Mouse (Mus musculus) thymus, adult 2 months (tissue): Measurements from ENCODE around the gene Tnnt2.

Experiments used
- CTCF ChIP-seq: fragments of 200-500 bp; IDR thresholded peaks from 2 replicates; pipeline ENCODE4 v1.5.1; 2012; ENCODE audit warnings: mild to moderate bottlenecking, control low read depth, low read length, moderate library complexity, borderline replicate concordance; ENCODE audit not compliant: control insufficient read depth, poor library complexity, insufficient read depth; ENCODE audit errors: extremely low read depth
- POLR2A ChIP-seq: fragments of 200-500 bp; IDR thresholded peaks from 2 replicates; pipeline ENCODE4 v1.6.1; 2012; ENCODE audit warnings: mild to moderate bottlenecking, low read length, control low read depth, moderate library complexity; ENCODE audit not compliant: control insufficient read depth, poor library complexity, insufficient read depth; ENCODE audit errors: extremely low read depth

DNA sequence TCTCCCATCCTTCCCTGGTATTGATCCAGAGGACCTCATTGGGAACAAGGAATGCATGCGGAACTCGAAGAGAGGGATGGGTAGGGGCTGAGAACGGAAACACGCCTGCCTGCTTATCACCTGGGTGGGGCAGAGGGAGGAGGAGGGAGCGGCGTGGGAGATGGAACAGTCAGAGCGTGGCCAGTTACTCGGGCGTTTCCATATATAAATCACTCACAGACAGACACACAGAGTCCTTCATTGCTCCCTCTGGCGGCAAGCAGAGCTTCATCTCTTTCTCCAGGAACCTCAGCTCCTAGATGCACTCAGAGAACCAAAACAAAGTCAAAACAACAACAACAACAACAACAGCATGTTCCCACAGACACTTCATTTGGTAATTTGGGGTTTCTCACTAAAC, 47.4 kb upstream of the Tnnt2 start:
- TF ChIP-seq POLR2A (no peak), CTCF (no peak)
